Mouse (Mus musculus): ENCODE results near the gene Pkd2. TPM values are rescaled to one million over a fixed set of nuclear protein-coding genes. Genes with fewer than 3 reads are reported as not detected.

The Pkd2 gene
- polyA plus RNA-seq, 2 experiments = 32.6 to 84.4 TPM

DNA sequence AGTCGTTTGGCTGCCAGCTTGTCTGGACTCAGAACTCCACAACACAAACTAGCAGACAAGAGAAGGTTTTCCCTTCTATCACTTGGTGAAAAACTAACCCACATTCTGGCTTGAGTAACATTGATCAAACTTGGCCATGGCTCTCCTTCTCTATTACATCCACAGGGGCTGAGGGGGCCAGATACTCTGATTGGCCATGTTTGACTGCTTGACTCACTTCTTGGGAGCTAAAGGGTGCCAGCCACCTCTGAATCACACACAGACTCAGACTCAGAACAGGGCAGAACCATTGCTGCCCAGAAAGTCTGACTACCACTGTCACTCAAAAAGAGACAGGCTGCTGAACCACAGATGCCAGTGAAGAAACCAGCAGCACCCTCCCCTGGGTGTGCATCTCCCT is 6.2 kb upstream of the Pkd2 start:
- 61% methylated on average over 1 of the region's 1 CpGs for WGBS
- ATAC-seq (ENCODE audit: low FRiP score, low read depth) (no peak), DNase-seq (ENCODE audit: low spot score) (no peak)

DNA sequence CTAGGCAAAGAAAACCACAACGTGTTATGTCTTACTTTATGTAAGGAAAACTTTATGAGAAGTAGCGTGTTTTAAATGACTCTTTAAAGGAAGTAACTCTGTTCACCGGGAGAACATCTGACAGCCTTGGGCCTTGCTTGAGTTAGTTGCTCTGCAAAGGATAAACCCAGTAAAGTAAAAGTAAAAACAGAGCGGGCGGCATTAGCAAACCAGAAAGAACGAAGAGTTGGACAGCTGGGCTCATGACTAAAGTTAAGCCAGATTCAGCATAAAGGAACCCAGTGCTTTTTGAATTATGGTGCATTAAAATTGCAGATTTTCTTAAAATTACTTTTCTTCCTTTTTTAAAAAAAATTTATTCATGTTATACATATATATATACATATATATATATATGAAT is 4.7 kb upstream of the Pkd2 start:
- Histone ChIP-seq H3K4me2 (replicated peaks; ENCODE audit: low read depth, low read length, severe bottlenecking) (no peak overlapping the region), H3K27ac (replicated peaks; ENCODE audit: low read depth, low read length) (no peak overlapping the region), H3K27me3 (ENCODE audit: control insufficient read depth, insufficient read depth, low read length) (no peaks in the 10 kb centered on the region), H3K4me1 (ENCODE audit: control insufficient read depth, insufficient read depth, low read length) (peaks cover 5% of the 10 kb centered on the region), H3K9ac (ENCODE audit: low read depth, low read length, severe bottlenecking) (no peak overlapping the region), H3K9me3 (ENCODE audit: control insufficient read depth, low read length) (0 out of 2 replicates have a peak, but pooled peaks cover 5% of the 10 kb centered on the region), H3K4me3 (replicated peaks; ENCODE audit: low read length) (no peak overlapping the region), H3K36me3 (ENCODE audit: control insufficient read depth, insufficient read depth, low read length) (no peaks in the 10 kb centered on the region)
- TF ChIP-seq POLR2A (IDR thresholded peaks at IDR 0.05; ENCODE audit: borderline replicate concordance, extremely low read depth, insufficient read depth, insufficient read length) = no peak
- ATAC-seq (ENCODE audit: low FRiP score, low read depth) (no peak), DNase-seq (ENCODE audit: low spot score) (no peak)
- WGBS = 58% methylated on average over 6 of the region's 6 CpGs

More for the DNA sequence above, 6.2 kb upstream of the Pkd2 start:
- no peaks in the 10 kb centered on the region for H3K36me3 ChIP-seq (ENCODE audit: control insufficient read depth, insufficient read depth, low read length)
- no peak overlapping the region for H3K4me2 ChIP-seq (replicated peaks; ENCODE audit: low read depth, low read length, severe bottlenecking)
- H3K4me1 ChIP-seq (ENCODE audit: control insufficient read depth, insufficient read depth, low read length) = no peaks in the 10 kb centered on the region
- H3K9me3 ChIP-seq (ENCODE audit: control insufficient read depth, low read length) = 0 out of 2 replicates have a peak, but pooled peaks cover 5% of the 10 kb centered on the region
- no peak overlapping the region for H3K4me3 ChIP-seq (replicated peaks; ENCODE audit: low read length)
- H3K27me3 ChIP-seq (ENCODE audit: control insufficient read depth, insufficient read depth, low read length) = no peaks in the 10 kb centered on the region
- H3K27ac ChIP-seq (replicated peaks; ENCODE audit: low read depth, low read length) = no peak overlapping the region
- no peak for TF ChIP-seq POLR2A (IDR thresholded peaks at IDR 0.05; ENCODE audit: borderline replicate concordance, extremely low read depth, insufficient read depth, insufficient read length)
- no peak overlapping the region for H3K9ac ChIP-seq (ENCODE audit: low read depth, low read length, severe bottlenecking)

DNA sequence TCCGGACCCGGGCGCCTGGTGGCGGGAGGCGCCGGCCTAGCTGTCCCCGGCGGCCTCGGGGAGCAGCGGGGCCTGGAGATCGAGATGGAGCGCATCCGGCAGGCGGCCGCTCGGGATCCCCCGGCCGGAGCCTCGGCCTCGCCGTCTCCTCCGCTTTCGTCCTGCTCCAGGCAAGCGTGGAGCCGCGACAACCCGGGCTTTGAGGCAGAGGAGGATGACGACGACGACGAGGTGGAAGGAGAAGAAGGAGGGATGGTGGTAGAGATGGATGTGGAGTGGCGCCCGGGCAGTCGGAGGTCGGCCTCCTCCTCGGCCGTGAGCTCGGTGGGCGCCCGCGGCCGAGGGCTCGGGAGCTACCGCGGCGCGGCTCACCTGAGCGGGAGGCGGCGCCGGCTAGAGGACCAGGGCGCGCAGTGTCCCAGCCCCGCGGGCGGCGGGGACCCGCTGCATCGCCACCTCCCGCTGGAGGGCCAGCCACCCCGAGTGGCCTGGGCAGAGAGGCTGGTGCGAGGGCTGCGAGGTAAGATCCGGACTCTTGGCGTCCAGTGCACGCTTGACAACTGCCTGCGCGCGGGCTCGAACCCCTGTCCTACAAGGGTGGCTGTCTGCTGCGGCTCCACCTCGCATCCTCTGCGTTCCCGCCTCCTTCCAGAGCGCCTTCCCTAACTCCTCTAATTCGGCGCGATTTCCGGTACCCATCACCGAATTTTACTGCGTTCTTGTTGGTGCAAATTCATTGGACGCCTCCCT is 631 bp downstream of the Pkd2 start:
- Histone ChIP-seq H3K27ac (replicated peaks; ENCODE audit: low read depth, low read length) (peak overlapping the region; percentile 95), H3K27me3 (ENCODE audit: control insufficient read depth, insufficient read depth, low read length) (no peaks in the 10 kb centered on the region), H3K4me1 (ENCODE audit: control insufficient read depth, insufficient read depth, low read length) (peaks cover 5% of the 10 kb centered on the region), H3K9ac (ENCODE audit: low read depth, low read length, severe bottlenecking) (peak overlapping the region; percentile 98), H3K4me2 (replicated peaks; ENCODE audit: low read depth, low read length, severe bottlenecking) (peak overlapping the region; percentile 70), H3K9me3 (ENCODE audit: control insufficient read depth, low read length) (0 out of 2 replicates have a peak, but pooled peaks cover 5% of the 10 kb centered on the region), H3K4me3 (replicated peaks; ENCODE audit: low read length) (peak overlapping the region; percentile 85), H3K36me3 (ENCODE audit: control insufficient read depth, insufficient read depth, low read length) (peaks cover 5% of the 10 kb centered on the region; the same call in 1 of the 2 replicates)
- TF ChIP-seq POLR2A (IDR thresholded peaks at IDR 0.05; ENCODE audit: borderline replicate concordance, extremely low read depth, insufficient read depth, insufficient read length) = no peak
- ATAC-seq (ENCODE audit: low FRiP score, low read depth) = peak; percentile 67
- DNase-seq (ENCODE audit: low spot score) = peak; percentile 61
- WGBS = under 1% methylated on average over 33 of the region's 82 CpGs

- TF ChIP-seq POLR2A (IDR thresholded peaks at IDR 0.05; ENCODE audit: borderline replicate concordance, extremely low read depth, insufficient read depth, insufficient read length) = no peak
- 25% methylated on average over 3 of the region's 3 CpGs for WGBS
- Histone ChIP-seq H3K9me3 (ENCODE audit: control insufficient read depth, low read length) (0 out of 2 replicates have a peak, but pooled peaks cover 5% of the 10 kb centered on the region), H3K4me1 (ENCODE audit: control insufficient read depth, insufficient read depth, low read length) (peaks cover 5% of the 10 kb centered on the region), H3K4me2 (replicated peaks; ENCODE audit: low read depth, low read length, severe bottlenecking) (peak overlapping the region; percentile 70), H3K36me3 (ENCODE audit: control insufficient read depth, insufficient read depth, low read length) (peaks cover 10% of the 10 kb centered on the region; the same call in 1 of the 2 replicates), H3K4me3 (replicated peaks; ENCODE audit: low read length) (peak overlapping the region; percentile 85), H3K27ac (replicated peaks; ENCODE audit: low read depth, low read length) (peak overlapping the region; percentile 95), H3K27me3 (ENCODE audit: control insufficient read depth, insufficient read depth, low read length) (no peaks in the 10 kb centered on the region), H3K9ac (ENCODE audit: low read depth, low read length, severe bottlenecking) (peak overlapping the region; percentile 98)
- DNase-seq (ENCODE audit: low spot score) (no peak), ATAC-seq (ENCODE audit: low FRiP score, low read depth) (no peak)
Measured at GRCm38 (mm10) chr5:104460456-104460838, 1.2 kb downstream of the Pkd2 start.

GRCm38 (mm10) chr5:104460856-104461255 is 1.6 kb downstream of the Pkd2 start:
- Histone ChIP-seq H3K9ac (ENCODE audit: low read depth, low read length, severe bottlenecking) (no peak overlapping the region), H3K9me3 (ENCODE audit: control insufficient read depth, low read length) (0 out of 2 replicates have a peak, but pooled peaks cover 5% of the 10 kb centered on the region), H3K4me1 (ENCODE audit: control insufficient read depth, insufficient read depth, low read length) (peaks cover 5% of the 10 kb centered on the region), H3K27me3 (ENCODE audit: control insufficient read depth, insufficient read depth, low read length) (no peaks in the 10 kb centered on the region), H3K36me3 (ENCODE audit: control insufficient read depth, insufficient read depth, low read length) (peaks cover 14% of the 10 kb centered on the region; the same call in 1 of the 2 replicates), H3K4me3 (replicated peaks; ENCODE audit: low read length) (peak overlapping the region; percentile 85), H3K27ac (replicated peaks; ENCODE audit: low read depth, low read length) (0 out of 2 replicates have a peak overlapping the region, but pooled peaks have one; percentile 44), H3K4me2 (replicated peaks; ENCODE audit: low read depth, low read length, severe bottlenecking) (peak overlapping the region; percentile 70)
- DNase-seq (ENCODE audit: low spot score) = peak; percentile 56
- ATAC-seq (ENCODE audit: low FRiP score, low read depth) = no peak
- no peak for TF ChIP-seq POLR2A (IDR thresholded peaks at IDR 0.05; ENCODE audit: borderline replicate concordance, extremely low read depth, insufficient read depth, insufficient read length)
- 8% methylated on average over 6 of the region's 7 CpGs for WGBS
